ENCODE assay signal across 8 mouse cellular contexts in genomic region chr3:89521503-89521854, GRCm38 (mm10). TPM values are rescaled to one million over a fixed set of nuclear protein-coding genes. Genes with fewer than 3 reads are reported as not detected.
DNase-seq lines count a peak whose midpoint lies in the region; ATAC-seq and TF ChIP-seq lines count a peak whose summit lies in the region.

No protein-coding gene starts in this region.

- no peak for DNase-seq in heart, adult 18-20 months
- peak; percentile 37 for DNase-seq in Muller cell, postnatal 12 days (ENCODE audit: inconsistent ontology term)
- DNase-seq in forebrain, postnatal 0 days: peak; percentile 42
- no peak for DNase-seq in testis, postnatal 10 days (ENCODE audit: low spot score)
- DNase-seq in adrenal gland, postnatal 10 days: no peak
- DNase-seq in urinary bladder, adult 18-20 months (ENCODE audit: low spot score in 2 of 2): no peak

- no peak overlapping the region for H3K27ac ChIP-seq in heart, embryonic 12.5 days (ENCODE audit: poor library complexity, severe bottlenecking)
- H3K27ac ChIP-seq in forebrain, postnatal 0 days (ENCODE audit: low read depth, low read length): peak overlapping the region; percentile 69; the same call in 1 of the 2 replicates
- no peak overlapping the region for H3K27ac ChIP-seq in midbrain, embryonic 12.5 days (replicated peaks)

- no peaks in the 10 kb centered on the region for H3K36me3 ChIP-seq in heart, embryonic 12.5 days
- no peaks in the 10 kb centered on the region for H3K36me3 ChIP-seq in forebrain, postnatal 0 days (ENCODE audit: insufficient read depth)
- no peaks in the 10 kb centered on the region for H3K36me3 ChIP-seq in midbrain, embryonic 12.5 days

- TF ChIP-seq CTCF in forebrain, postnatal 0 days (IDR thresholded peaks at IDR 0.05; ENCODE audit: low read depth): no peak

- H3K27me3 ChIP-seq in heart, embryonic 12.5 days (replicated peaks): peaks cover 45% of the 10 kb centered on the region
- no peaks in the 10 kb centered on the region for H3K27me3 ChIP-seq in forebrain, postnatal 0 days (ENCODE audit: insufficient read depth, low read length)
- H3K27me3 ChIP-seq in midbrain, embryonic 12.5 days: peaks cover 20% of the 10 kb centered on the region

- no peak for ATAC-seq in heart, embryonic 12.5 days (ENCODE audit: insufficient number of reproducible peaks, low FRiP score)
- no peak for ATAC-seq in forebrain, postnatal 0 days
- ATAC-seq in midbrain, embryonic 12.5 days (ENCODE audit: low FRiP score, low read depth): no peak

- H3K9ac ChIP-seq in heart, embryonic 12.5 days: no peak overlapping the region
- H3K9ac ChIP-seq in forebrain, postnatal 0 days: peak overlapping the region; percentile 63
- H3K9ac ChIP-seq in midbrain, embryonic 12.5 days (replicated peaks): peak overlapping the region; percentile 63; the same call in 1 of the 2 replicates

- WGBS in heart, embryonic 12.5 days: 30% methylated on average over 7 of the region's 7 CpGs
- 5% methylated on average over 7 of the region's 7 CpGs for WGBS in forebrain, postnatal 0 days
- 8% methylated on average over 7 of the region's 7 CpGs for WGBS in midbrain, embryonic 12.5 days

- H3K4me1 ChIP-seq in heart, embryonic 12.5 days (replicated peaks): peaks cover 36% of the 10 kb centered on the region
- H3K4me1 ChIP-seq in forebrain, postnatal 0 days (ENCODE audit: insufficient read depth): peaks cover 22% of the 10 kb centered on the region; the same call in 1 of the 2 replicates
- H3K4me1 ChIP-seq in midbrain, embryonic 12.5 days: peaks cover 37% of the 10 kb centered on the region

- peak overlapping the region; percentile 48 for H3K4me3 ChIP-seq in heart, embryonic 12.5 days
- H3K4me3 ChIP-seq in forebrain, postnatal 0 days (ENCODE audit: low read depth, low read length): peak overlapping the region; percentile 55
- peak overlapping the region; percentile 48 for H3K4me3 ChIP-seq in midbrain, embryonic 12.5 days

- H3K4me2 ChIP-seq in heart, embryonic 12.5 days: peak overlapping the region; percentile 96
- peak overlapping the region; percentile 94 for H3K4me2 ChIP-seq in forebrain, postnatal 0 days (ENCODE audit: low read depth)
- peak overlapping the region; percentile 96 for H3K4me2 ChIP-seq in midbrain, embryonic 12.5 days (replicated peaks)

- H3K9me3 ChIP-seq in heart, embryonic 12.5 days (replicated peaks): peaks cover 3% of the 10 kb centered on the region
- H3K9me3 ChIP-seq in forebrain, postnatal 0 days (ENCODE audit: low read length): no peaks in the 10 kb centered on the region
- peaks cover 7% of the 10 kb centered on the region; the same call in 1 of the 2 replicates for H3K9me3 ChIP-seq in midbrain, embryonic 12.5 days

RNA-seq across cellular contexts. Expression of gene Kcnn3, which starts 1.5 kb away (rescaled TPM):
- 1.4 and 1.5 TPM in 2 replicates for polyA plus RNA-seq in heart, embryonic 12.5 days (2016; fragmentation: Nextera tagmentation; extraction: Ambion mirVana)
- 1 to 10 TPM; 1.5 to 2.0 TPM for total RNA-seq in heart, adult 18-20 months (2021)
- total RNA-seq in forebrain, postnatal 0 days (2014; rRNA removed): 11.5 and 13.6 TPM in 2 replicates
- 3.0 and 5.1 TPM in 2 replicates for polyA plus RNA-seq in forebrain, postnatal 0 days (2015; fragmentation: Nextera tagmentation; extraction: Ambion mirVana)
- 1.8 and 3.0 TPM in 2 replicates for polyA plus RNA-seq in midbrain, embryonic 12.5 days (2016; fragmentation: Nextera tagmentation; extraction: Ambion mirVana)
- 1 to 10 TPM; 4.3 to 6.3 TPM for total RNA-seq in adrenal gland, postnatal 10 days (2021)

Comparison
In these comparisons a context has a peak if more than half of its experiments do, and no peak if none do; other contexts are left out.
1. DNase-seq: peak in Muller cell, postnatal 12 days (single experiment) and forebrain, postnatal 0 days (single experiment); none in heart, adult 18-20 months (0 of 2), testis, postnatal 10 days (single experiment), adrenal gland, postnatal 10 days (single experiment) and urinary bladder, adult 18-20 months (0 of 2).
2. Peak in every context shown above with its lines, with median percentiles within 50 percentile points of each other: H3K4me2 ChIP-seq and H3K4me3 ChIP-seq.